Mouse (Mus musculus) neutrophil, adult 59 days (primary cell): Measurements from ENCODE around the gene Npr1. TPM values are rescaled to one million over a fixed set of nuclear protein-coding genes. Genes with fewer than 3 reads are reported as not detected.

Source experiments
- total RNA-seq, 2 experiments: library from RNA; stranded (reverse); gene quantifications; 1 replicate in 1 of 2; 2 replicates in 1 of 2; pipeline ENCODE4 v1.2.4; 2023

The Npr1 gene
- under 1 TPM; 0.24 to 0.53 TPM for total RNA-seq

DNA sequence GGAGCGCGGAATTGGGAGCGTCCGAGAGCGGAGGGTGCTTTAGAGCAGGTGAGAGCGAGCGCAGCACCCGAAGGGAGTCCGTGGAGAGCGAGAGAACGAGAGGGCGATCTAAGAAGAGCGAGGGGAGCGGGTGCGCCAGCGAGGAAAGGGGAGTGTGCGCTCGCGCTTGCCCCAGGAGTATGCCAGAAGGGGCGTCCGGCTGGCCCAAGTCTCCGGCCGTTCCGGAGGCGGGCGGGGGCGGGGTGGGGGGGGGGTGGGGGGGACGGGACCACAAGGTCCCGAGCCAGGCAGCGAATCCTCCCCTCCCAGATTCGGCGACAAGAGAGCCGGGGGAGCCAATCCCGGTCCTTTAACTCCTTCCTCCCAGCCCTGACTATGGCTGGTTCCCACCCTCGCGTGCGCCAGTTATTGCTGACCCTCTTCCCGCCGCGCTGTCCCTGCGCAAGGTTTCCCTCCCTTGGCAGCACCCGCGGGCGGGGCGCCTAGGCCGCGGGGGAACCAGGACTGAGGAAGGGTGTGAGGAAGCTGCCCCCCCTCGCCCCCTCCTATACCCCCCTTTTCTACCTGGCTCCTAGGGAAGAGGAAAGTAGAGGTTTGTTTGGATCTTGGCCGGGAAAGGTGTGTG lies at the start of gene Npr1:
Gene Npr1 (minus strand): TSS at position 181 of the 625 bp plus-strand sequence.

DNA sequence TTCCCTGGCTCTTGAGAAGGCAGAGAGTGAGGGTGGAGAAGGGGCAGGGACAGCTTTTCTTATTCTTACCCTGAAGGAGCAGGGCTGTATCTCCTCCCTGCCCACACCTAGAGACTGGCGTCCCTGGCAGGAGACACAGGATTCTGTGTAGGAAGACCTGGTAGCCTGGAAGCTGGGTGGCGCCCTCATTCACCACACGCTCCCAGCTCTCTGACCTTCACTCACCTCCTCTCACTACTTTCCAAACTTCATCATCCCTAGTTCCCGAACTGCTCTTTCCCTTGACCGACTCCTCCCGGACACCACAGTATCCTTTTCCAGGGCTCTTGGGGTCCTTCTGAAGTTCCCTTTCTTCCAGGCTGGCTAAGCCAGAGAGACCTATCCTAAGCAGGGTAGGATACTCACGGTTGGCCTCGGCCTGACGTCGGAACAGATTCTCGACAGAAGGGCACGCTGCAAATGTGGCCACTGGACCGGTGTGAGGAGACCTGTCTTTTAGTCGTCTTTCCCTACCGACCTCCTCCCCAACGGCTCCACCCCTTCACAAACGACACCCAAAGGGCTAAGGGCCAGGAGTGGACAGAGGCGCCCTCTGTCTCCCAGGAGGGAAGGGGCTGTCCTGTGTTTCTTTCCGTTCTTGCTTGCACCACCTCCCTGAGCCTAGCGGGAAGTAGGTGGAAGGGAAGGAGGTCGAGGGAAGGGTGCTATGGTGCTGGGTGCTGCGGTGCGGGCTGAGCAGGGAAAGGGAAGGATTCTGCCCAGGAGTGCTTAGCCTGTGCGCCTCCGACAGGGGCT lies 48.3 kb upstream of the Npr1 start, which contains the start of the genes S100a1 and S100a13:
Gene S100a1 (minus strand): TSS at position 597 of the 795 bp plus-strand sequence.
Gene S100a13 (plus strand): TSS at position 640 of the 795 bp plus-strand sequence.

GRCm38 (mm10) chr3:90508950-90509746 lies 43.5 kb upstream of the Npr1 start, which contains the start of gene Chtop:
Gene Chtop (minus strand): TSS chr3:90509498.

DNA sequence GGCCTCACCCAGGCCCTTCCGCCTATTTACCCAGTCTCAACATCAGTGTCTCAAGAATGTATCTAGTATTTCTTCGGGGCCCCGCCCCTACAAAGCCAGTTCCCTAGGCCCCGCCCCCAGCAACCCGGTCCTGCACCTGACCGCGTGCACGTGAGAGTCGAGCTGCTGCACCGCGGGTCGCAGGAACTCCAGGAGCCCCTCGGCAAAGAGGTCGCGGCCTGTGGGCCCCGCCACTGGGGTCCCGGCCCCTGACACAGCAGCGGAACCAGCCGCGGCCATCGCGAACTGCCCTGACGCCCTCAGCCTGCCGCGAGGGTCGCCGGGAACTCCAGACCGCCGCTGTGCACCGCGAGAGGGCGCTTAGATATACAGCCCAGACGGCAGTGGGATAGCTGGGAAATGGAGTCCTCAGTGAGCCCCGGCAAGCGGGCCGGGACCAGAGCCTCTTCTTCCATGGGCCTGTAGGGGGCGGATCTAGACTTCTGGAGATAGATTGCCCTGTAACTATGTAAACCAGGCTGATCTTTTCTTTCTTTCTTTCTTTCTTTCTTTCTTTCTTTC lies 25.1 kb upstream of the Npr1 start, which contains the start of gene Snapin:
Gene Snapin (minus strand): TSS at position 338 of the 561 bp plus-strand sequence.

DNA sequence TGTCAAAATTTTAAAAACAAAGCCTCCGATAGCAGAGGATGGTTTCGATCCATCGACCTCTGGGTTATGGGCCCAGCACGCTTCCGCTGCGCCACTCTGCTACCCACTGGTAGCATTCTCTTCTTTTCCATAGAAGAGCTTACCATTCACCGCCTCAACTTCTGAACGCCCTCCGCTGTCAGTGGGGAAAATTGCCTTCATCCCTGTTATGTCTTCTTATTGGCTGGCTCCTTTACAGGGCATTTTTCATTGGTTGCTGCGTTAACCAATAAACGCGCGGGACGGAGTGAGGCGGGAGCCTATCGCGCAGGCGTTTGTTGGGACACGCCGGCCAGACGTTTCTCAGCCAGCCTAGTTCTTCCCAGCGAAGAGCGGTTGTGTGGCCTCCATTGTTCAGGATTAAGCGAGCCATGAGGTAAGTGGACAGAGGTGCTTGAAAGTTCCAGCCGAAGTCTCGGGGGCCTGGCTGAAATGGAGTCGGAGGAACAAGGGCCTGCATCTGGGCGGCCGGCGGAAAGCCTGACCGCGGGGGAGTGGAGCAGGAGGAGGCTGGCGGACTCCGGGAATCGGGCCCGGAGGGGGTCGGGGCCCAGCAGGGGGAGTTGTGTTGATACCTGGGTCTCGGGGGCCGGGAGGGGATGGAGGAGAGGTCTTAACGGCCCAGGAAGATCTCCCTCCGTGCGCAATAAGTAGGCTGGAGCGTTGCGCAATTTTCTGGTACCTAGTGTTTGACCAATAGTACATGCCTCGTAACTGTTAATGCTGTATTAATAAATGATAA lies 10.4 kb upstream of the Npr1 start, which contains the start of gene Ilf2:
Gene Ilf2 (plus strand): TSS at position 296 of the 781 bp plus-strand sequence.

GRCm38 (mm10) chr3:90433381-90434020 lies 32.2 kb downstream of the Npr1 start, which contains the start of gene Ints3:
Gene Ints3 (minus strand): TSS chr3:90433622.

Other genes starting within 250 kb of the Npr1 start
- 10 to 100 TPM; 27.6 to 30.9 TPM for gene Jtb, start 234.3 kb downstream of the Npr1 start, total RNA-seq
- gene Creb3l4, start 222.4 kb downstream of the Npr1 start, total RNA-seq: not detected
- gene Slc39a1, start 217.7 kb downstream of the Npr1 start, total RNA-seq: 10 to 100 TPM; 21.0 to 22.9 TPM
- 10 to 100 TPM; 59.8 to 70.4 TPM for gene Crtc2, start 211.7 kb downstream of the Npr1 start, total RNA-seq
- gene Dennd4b, start 200.7 kb downstream of the Npr1 start, total RNA-seq: 10 to 100 TPM; 49.7 to 67.2 TPM
- 10 to 100 TPM; 63.0 to 70.9 TPM for gene Gatad2b, start 172.7 kb downstream of the Npr1 start, total RNA-seq
- 1 to 10 TPM; 1.3 to 1.6 TPM for gene Slc27a3, start 75.9 kb downstream of the Npr1 start, total RNA-seq
- gene Ints3, start 32.2 kb downstream of the Npr1 start, total RNA-seq: 10 to 100 TPM; 41.6 to 47.1 TPM
- 10 to 100 TPM; 48.3 to 54.9 TPM for gene Ilf2, start 10.3 kb upstream of the Npr1 start, total RNA-seq
- gene Snapin, start 25.2 kb upstream of the Npr1 start, total RNA-seq: 10 to 100 TPM; 29.9 to 34.6 TPM
- gene Chtop, start 43.6 kb upstream of the Npr1 start, total RNA-seq: 10 to 100 TPM; 71.9 to 85.5 TPM
- 10 to 100 TPM; 20.7 to 24.0 TPM for gene S100a1, start 48.5 kb upstream of the Npr1 start, total RNA-seq
- 10 to 100 TPM; 37.9 to 38.8 TPM for gene S100a13, start 48.6 kb upstream of the Npr1 start, total RNA-seq
- under 1 TPM in 1 of 2 experiments, not detected in 1; 0.69 TPM for gene S100a14, start 61.0 kb upstream of the Npr1 start, total RNA-seq
- not detected for gene S100a16, start 71.4 kb upstream of the Npr1 start, total RNA-seq
- gene S100a3, start 94.7 kb upstream of the Npr1 start, total RNA-seq: 1 to 10 TPM; 5.8 to 6.8 TPM
- 1 to 10 TPM; 1.6 to 3.5 TPM for gene S100a2, start 124.4 kb upstream of the Npr1 start, total RNA-seq
- gene Gm42674, start 136.0 kb upstream of the Npr1 start, total RNA-seq: not detected
- 100 to 1,000 TPM; 261 to 505 TPM for gene S100a4, start 137.9 kb upstream of the Npr1 start, total RNA-seq
- not detected for gene S100a5, start 142.7 kb upstream of the Npr1 start, total RNA-seq
- gene S100a6, start 147.0 kb upstream of the Npr1 start, total RNA-seq: 1,000 to 10,000 TPM; 1,472 to 1,540 TPM
- gene S100a7a, start 188.2 kb upstream of the Npr1 start, total RNA-seq: 1 to 10 TPM; 1.4 to 1.6 TPM
- over 10,000 TPM; 44,455 to 51,539 TPM for gene S100a8, start 203.1 kb upstream of the Npr1 start, total RNA-seq
- over 10,000 TPM; 52,893 to 61,962 TPM for gene S100a9, start 229.9 kb upstream of the Npr1 start, total RNA-seq